Mouse (Mus musculus) neural tube, embryonic 14.5 days (tissue): ENCODE measurements around the gene Nxt1. TPM values are rescaled to one million over a fixed set of nuclear protein-coding genes. Genes with fewer than 3 reads are reported as not detected.

Source experiments
- ATAC-seq: fragments of 200-750 bp; cut with Nextera tagmentation; 2 replicates; pipeline ENCODE4 v1.8.0; 2017; ENCODE audit warnings: low read depth, mild to moderate bottlenecking, moderate TSS enrichment, moderate library complexity
- H3K27ac ChIP-seq: fragments of 300-500 bp; sonication (generic); 2 replicates; pipeline ENCODE4 v1.5.1; 2014; ENCODE audit warnings: low read depth, mild to moderate bottlenecking, control low read depth, low read length, moderate library complexity, mixed read lengths
- H3K27me3 ChIP-seq: fragments of 300-500 bp; sonication (generic); 2 replicates; pipeline ENCODE4 v1.6.1; 2014; ENCODE audit warnings: low read length; ENCODE audit not compliant: control insufficient read depth, insufficient read depth
- H3K36me3 ChIP-seq: fragments of 300-500 bp; sonication (generic); 2 replicates; pipeline ENCODE4 v1.6.1; 2014; ENCODE audit warnings: low read length, mixed read lengths; ENCODE audit not compliant: control insufficient read depth, insufficient read depth
- H3K4me1 ChIP-seq: fragments of 300-500 bp; sonication (generic); 2 replicates; pipeline ENCODE4 v1.6.1; 2014; ENCODE audit warnings: low read length; ENCODE audit not compliant: control insufficient read depth, insufficient read depth
- H3K4me2 ChIP-seq: fragments of 300-500 bp; sonication (generic); 2 replicates; pipeline ENCODE4 v1.6.1; 2014; ENCODE audit warnings: mild to moderate bottlenecking, low read depth, low read length, control low read depth
- H3K4me3 ChIP-seq: fragments of 300-500 bp; sonication (generic); 2 replicates; pipeline ENCODE4 v1.5.1; 2014; ENCODE audit warnings: low read depth, low read length, control low read depth, mixed read lengths
- H3K9ac ChIP-seq: fragments of 300-500 bp; sonication (generic); replicated peaks from 2 replicates; pipeline ENCODE4 v1.6.1; 2014; ENCODE audit warnings: low read depth, mild to moderate bottlenecking, control low read depth, low read length, mixed read lengths
- H3K9me3 ChIP-seq: fragments of 300-500 bp; sonication (generic); 2 replicates; pipeline ENCODE4 v1.6.1; 2016; ENCODE audit warnings: low read length; ENCODE audit not compliant: control insufficient read depth
- WGBS: fragments of 180-500 bp; shearing (Covaris S2); extraction: QIAGEN DNeasy Blood & Tissue Kit; methylation state at CpG from one replicate; pipeline ENCODE4 v1.1.7; 2014; 5-methylcytosine and 5-hydroxymethylcytosine counted together
- polyA plus RNA-seq: library from polyadenylated mRNA; unstranded; fragments of >200 nt; fragmentation: Nextera tagmentation; extraction: Ambion mirVana; gene quantifications from 2 replicates; pipeline ENCODE4 v1.2.1, GENCODE M21; 2014

Nxt1 gene
- polyA plus RNA-seq, 1 experiment from 2014 or later: 43.3 TPM

DNA sequence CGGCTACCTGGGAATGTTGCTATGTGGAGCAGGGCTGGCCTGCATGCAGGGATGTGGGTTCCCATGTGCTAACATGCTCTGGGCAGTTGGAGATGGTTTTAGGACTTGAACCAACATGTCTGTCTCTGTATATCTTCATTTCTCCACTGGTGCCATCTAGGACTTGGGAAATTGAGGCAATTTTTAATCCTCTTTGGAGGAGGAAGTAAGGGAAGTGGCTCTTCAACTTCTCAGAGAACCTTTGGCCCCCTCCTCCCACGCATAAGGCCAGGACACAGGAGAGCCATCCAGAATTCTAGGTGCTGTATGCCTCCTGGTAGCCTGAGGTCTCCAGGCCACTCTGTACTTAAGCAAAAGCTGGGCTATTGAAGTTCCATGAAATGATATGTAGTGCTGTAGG lies 12.6 kb downstream of the Nxt1 start:
- Histone ChIP-seq H3K9ac (no peak overlapping the region), H3K27me3 (no peaks in the 10 kb centered on the region), H3K4me3 (no peak overlapping the region), H3K4me2 (no peak overlapping the region), H3K4me1 (peaks cover 16% of the 10 kb centered on the region), H3K36me3 (peaks cover 27% of the 10 kb centered on the region), H3K27ac (no peak overlapping the region), H3K9me3 (no peaks in the 10 kb centered on the region)
- 100% methylated on average over 2 of the region's 2 CpGs for WGBS
- no peak for ATAC-seq

DNA sequence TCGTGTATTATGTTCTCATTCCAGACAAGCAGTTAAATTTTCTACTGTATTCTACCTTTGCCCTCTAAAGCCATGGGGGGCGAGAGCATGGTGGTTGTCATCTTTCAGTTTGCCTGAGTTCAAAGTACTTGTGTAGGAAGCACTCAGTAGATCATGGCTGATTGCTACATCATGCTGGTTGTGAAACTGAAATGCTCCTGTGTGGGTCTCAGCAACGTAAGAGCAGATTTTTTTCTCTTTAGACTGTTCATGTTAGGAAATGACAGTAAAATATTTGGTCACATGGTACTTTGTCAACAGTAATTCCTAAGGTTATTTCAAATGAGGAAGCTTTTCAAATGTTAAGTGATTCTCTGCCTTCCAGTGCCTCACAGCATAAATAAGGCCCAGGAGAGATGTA lies 13.3 kb downstream of the Nxt1 start:
- no peak overlapping the region for H3K9ac ChIP-seq
- H3K4me3 ChIP-seq: no peak overlapping the region
- H3K36me3 ChIP-seq: peaks cover 29% of the 10 kb centered on the region
- no peaks in the 10 kb centered on the region for H3K27me3 ChIP-seq
- H3K27ac ChIP-seq: no peak overlapping the region
- ATAC-seq: no peak
- H3K9me3 ChIP-seq: no peaks in the 10 kb centered on the region
- WGBS: 93% methylated on average over 3 of the region's 3 CpGs
- no peak overlapping the region for H3K4me2 ChIP-seq
- H3K4me1 ChIP-seq: peaks cover 11% of the 10 kb centered on the region

DNA sequence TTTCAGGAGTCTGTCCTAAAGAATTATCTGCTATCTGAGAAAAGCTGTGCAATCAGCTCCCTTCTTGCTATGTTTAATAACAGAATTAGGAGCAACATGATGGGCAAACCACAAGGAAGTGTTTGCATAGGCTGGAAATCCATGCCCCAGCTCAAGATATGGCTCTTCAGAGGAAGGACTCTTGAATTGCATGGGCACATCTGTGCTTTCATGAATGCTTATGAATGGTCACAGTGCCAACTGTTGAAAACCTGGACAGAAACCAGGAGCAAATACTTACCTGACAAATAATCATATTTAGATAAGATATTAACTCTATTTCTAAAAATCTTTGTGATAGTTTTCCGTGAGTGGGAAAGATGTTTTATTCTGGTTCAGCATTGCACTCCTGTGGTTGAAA lies 14.5 kb downstream of the Nxt1 start:
- Histone ChIP-seq H3K27ac (no peak overlapping the region), H3K36me3 (peaks cover 40% of the 10 kb centered on the region), H3K27me3 (no peaks in the 10 kb centered on the region), H3K9me3 (no peaks in the 10 kb centered on the region), H3K9ac (no peak overlapping the region), H3K4me1 (peaks cover 7% of the 10 kb centered on the region), H3K4me2 (no peak overlapping the region), H3K4me3 (no peak overlapping the region)
- no peak for ATAC-seq
- WGBS: 95% methylated on average over 1 of the region's 1 CpGs

GRCm38 (mm10) chr2:148687971-148688370 lies 15.6 kb downstream of the Nxt1 start:
- WGBS: 93% methylated on average over 5 of the region's 5 CpGs

DNA sequence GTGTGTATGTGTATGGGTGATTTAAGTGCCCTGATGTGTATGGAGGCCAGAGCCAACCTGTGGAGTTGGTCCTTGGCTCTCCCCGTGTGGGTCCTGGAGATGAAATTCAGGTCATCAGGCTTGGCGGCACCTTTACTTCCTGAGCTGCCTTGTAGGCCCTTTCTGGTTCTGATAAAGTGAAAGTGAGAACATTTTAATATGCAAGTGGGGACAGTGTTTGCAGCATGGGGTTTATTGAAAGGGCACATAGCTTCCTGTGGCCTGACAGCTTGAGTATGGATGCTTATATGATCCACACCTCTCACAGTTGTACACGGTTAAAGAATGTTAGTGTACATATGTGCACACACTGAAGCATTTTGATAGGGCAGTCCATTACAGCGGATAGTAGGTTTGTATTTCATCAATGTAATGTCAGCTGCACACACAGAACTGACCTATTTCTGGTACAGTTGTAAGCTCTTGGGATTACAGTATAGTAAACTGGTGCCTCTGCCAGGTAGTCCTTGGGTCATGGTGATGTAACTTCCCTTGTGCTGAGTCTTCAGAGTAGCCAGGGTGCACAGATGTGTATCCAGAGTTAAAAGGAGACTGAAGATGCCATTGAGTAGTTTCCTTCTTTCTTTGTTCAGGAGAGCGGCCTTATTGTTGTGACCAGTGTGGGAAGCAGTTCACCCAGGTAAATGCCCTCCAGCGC lies 17.2 kb downstream of the Nxt1 start:
- Histone ChIP-seq H3K36me3 (peaks cover 45% of the 10 kb centered on the region), H3K4me1 (no peaks in the 10 kb centered on the region), H3K9me3 (no peaks in the 10 kb centered on the region), H3K27ac (no peak overlapping the region), H3K4me3 (no peak overlapping the region), H3K9ac (no peak overlapping the region), H3K27me3 (no peaks in the 10 kb centered on the region), H3K4me2 (no peak overlapping the region)
- 92% methylated on average over 6 of the region's 6 CpGs for WGBS
- no peak for ATAC-seq

More at GRCm38 (mm10) chr2:148687971-148688370, 15.6 kb downstream of the Nxt1 start:
- no peak overlapping the region for H3K9ac ChIP-seq
- H3K9me3 ChIP-seq: no peaks in the 10 kb centered on the region
- H3K4me3 ChIP-seq: no peak overlapping the region
- no peak overlapping the region for H3K27ac ChIP-seq
- H3K36me3 ChIP-seq: peaks cover 42% of the 10 kb centered on the region
- ATAC-seq: no peak
- no peaks in the 10 kb centered on the region for H3K27me3 ChIP-seq
- no peaks in the 10 kb centered on the region for H3K4me1 ChIP-seq
- no peak overlapping the region for H3K4me2 ChIP-seq

GRCm38 (mm10) chr2:148690291-148690690 lies 17.9 kb downstream of the Nxt1 start:
- Histone ChIP-seq H3K36me3 (peaks cover 41% of the 10 kb centered on the region), H3K4me2 (no peak overlapping the region), H3K9me3 (no peaks in the 10 kb centered on the region), H3K4me1 (no peaks in the 10 kb centered on the region), H3K27ac (no peak overlapping the region), H3K4me3 (no peak overlapping the region), H3K9ac (no peak overlapping the region), H3K27me3 (no peaks in the 10 kb centered on the region)
- no peak for ATAC-seq
- 92% methylated on average over 3 of the region's 3 CpGs for WGBS

- Histone ChIP-seq H3K27ac (no peak overlapping the region), H3K4me2 (no peak overlapping the region), H3K27me3 (no peaks in the 10 kb centered on the region), H3K9me3 (no peaks in the 10 kb centered on the region), H3K9ac (no peak overlapping the region), H3K4me3 (no peak overlapping the region), H3K36me3 (peaks cover 43% of the 10 kb centered on the region), H3K4me1 (no peaks in the 10 kb centered on the region)
- no peak for ATAC-seq
- WGBS: 98% methylated on average over 5 of the region's 5 CpGs
These were observed 18.4 kb downstream of the Nxt1 start for GRCm38 (mm10) chr2:148690781-148691180.

GRCm38 (mm10) chr2:148698571-148698970 lies 26.2 kb downstream of the Nxt1 start:
- Histone ChIP-seq H3K36me3 (peaks cover 39% of the 10 kb centered on the region), H3K27ac (no peak overlapping the region), H3K4me2 (no peak overlapping the region), H3K9ac (no peak overlapping the region), H3K27me3 (no peaks in the 10 kb centered on the region), H3K9me3 (no peaks in the 10 kb centered on the region), H3K4me1 (no peaks in the 10 kb centered on the region), H3K4me3 (no peak overlapping the region)
- no peak for ATAC-seq
- 68% methylated on average over 5 of the region's 5 CpGs for WGBS

DNA sequence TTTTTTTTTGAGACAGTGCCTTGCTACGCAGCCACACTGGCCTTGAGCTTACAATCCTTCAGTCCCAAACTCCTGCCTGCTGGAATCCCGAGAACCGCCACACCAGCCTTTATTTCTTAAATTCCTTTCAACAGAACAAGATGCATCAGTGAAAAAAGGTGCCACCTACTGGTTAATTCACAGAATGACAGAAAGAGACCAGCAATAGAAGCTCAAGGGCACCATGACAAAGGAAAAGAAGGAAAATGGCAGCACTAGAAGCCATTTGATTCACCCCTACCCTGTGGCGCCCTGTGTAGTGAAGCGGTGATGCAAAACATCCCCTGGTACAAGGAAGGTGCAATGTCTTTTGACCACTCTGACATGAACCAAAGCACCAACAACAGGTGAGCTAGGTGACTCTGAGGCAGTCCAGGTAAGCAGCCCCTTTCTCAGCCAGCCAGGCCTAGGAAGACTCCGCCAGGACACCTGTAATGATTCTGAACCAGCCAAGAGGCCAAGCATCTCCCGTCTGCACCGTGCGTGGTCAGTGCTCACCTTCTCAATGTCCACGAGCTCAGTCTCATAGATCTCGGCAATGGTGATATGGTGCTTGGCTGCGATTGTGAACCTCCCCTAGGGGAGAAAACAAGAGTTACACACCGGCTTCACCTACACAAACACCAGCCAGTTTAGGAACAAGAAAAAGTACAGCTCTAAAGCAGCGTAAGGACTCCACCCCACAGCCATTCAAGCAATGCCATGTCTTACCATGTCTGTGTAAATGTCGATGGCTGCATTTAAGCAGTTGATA lies 34.2 kb downstream of the Nxt1 start:
- Histone ChIP-seq H3K27ac (no peak overlapping the region), H3K36me3 (peaks cover 12% of the 10 kb centered on the region; the same call in 1 of the 2 replicates)

More for the DNA sequence above, 34.2 kb downstream of the Nxt1 start:
- Histone ChIP-seq H3K9ac (no peak overlapping the region), H3K27me3 (no peaks in the 10 kb centered on the region), H3K4me1 (no peaks in the 10 kb centered on the region), H3K4me3 (no peak overlapping the region), H3K9me3 (no peaks in the 10 kb centered on the region), H3K4me2 (no peak overlapping the region)
- 75% methylated on average over 15 of the region's 15 CpGs for WGBS
- peak; percentile 72; the same call in 1 of the 2 replicates for ATAC-seq
